Mouse (Mus musculus): ENCODE data around the gene Terb2. TPM values are rescaled to one million over a fixed set of nuclear protein-coding genes. Genes with fewer than 3 reads are reported as not detected.

The Terb2 gene
- total and polyA plus RNA-seq, 2 experiments from 2014 or later: not detected

DNA sequence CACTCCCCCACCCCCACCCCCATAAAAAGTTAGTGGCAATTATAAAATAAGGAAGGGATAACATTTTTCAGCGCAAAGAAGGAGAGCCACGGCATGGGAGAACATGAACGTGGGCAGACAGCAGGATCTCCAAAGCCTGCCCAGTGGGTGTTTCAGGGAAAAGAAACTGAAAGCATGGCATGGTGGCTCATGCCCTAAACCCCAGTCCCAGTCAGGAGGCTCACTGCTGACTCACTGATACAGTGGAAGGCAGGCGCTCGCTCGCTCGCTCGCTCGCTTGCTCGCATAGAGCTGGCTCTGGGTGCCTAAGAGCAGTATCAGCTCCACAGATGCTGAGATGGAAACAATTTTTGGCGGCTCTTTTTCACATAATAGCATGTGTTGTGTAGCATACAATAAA, 21.8 kb upstream of the Terb2 start:
- 87% methylated on average over 11 of the region's 11 CpGs for WGBS
- no peak for ATAC-seq (ENCODE audit: low FRiP score)

GRCm38 (mm10) chr2:122171292-122171691, 14.8 kb upstream of the Terb2 start:
- no peak for TF ChIP-seq CTCF (IDR thresholded peaks at IDR 0.05)
- no peaks in the 10 kb centered on the region for H3K9me3 ChIP-seq (ENCODE audit: low read length)
- H3K9ac ChIP-seq (replicated peaks; ENCODE audit: low read length, poor library complexity, severe bottlenecking): no peak overlapping the region
- H3K4me2 ChIP-seq (ENCODE audit: low read depth, low read length, poor library complexity, severe bottlenecking): no peak overlapping the region
- H3K27ac ChIP-seq (ENCODE audit: low read depth, low read length): no peak overlapping the region
- no peaks in the 10 kb centered on the region for H3K27me3 ChIP-seq (ENCODE audit: insufficient read depth, low read length)
- 87% methylated on average over 6 of the region's 6 CpGs for WGBS
- no peak for DNase-seq (ENCODE audit: low spot score)
- ATAC-seq (ENCODE audit: low FRiP score): no peak
- no peaks in the 10 kb centered on the region for H3K4me1 ChIP-seq (ENCODE audit: insufficient read depth, low read length)
- H3K4me3 ChIP-seq (ENCODE audit: low read depth, low read length): no peak overlapping the region
- H3K36me3 ChIP-seq (ENCODE audit: insufficient read depth, low read length): no peaks in the 10 kb centered on the region

More for the DNA sequence above, 21.8 kb upstream of the Terb2 start:
- DNase-seq (ENCODE audit: low spot score): no peak
- H3K4me2 ChIP-seq (ENCODE audit: low read depth, low read length, poor library complexity, severe bottlenecking): no peak overlapping the region
- H3K36me3 ChIP-seq (ENCODE audit: insufficient read depth, low read length): no peaks in the 10 kb centered on the region
- no peaks in the 10 kb centered on the region for H3K27me3 ChIP-seq (ENCODE audit: insufficient read depth, low read length)
- no peak overlapping the region for H3K9ac ChIP-seq (replicated peaks; ENCODE audit: low read length, poor library complexity, severe bottlenecking)
- no peak for TF ChIP-seq CTCF (IDR thresholded peaks at IDR 0.05)
- H3K27ac ChIP-seq (ENCODE audit: low read depth, low read length): no peak overlapping the region
- H3K9me3 ChIP-seq (ENCODE audit: low read length): no peaks in the 10 kb centered on the region
- no peaks in the 10 kb centered on the region for H3K4me1 ChIP-seq (ENCODE audit: insufficient read depth, low read length)
- no peak overlapping the region for H3K4me3 ChIP-seq (ENCODE audit: low read depth, low read length)

DNA sequence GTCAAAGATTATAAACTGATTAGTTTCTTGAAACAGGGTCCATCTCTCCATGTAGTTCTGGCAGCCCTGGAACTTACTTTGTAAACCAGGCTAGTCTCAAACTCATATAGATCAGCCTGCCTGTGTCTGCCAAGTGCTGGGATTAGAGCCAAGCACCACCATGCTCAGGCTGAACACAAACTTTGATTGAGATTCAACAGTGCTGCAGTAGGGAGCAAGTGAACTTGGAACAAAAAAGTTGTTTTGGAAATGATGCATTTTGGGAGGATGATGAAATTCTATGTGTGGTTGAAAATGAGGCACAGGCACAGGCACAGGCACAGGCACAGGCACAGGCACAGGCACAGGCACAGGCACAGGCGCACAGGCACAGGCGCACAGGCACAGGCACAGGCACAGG, 13.9 kb upstream of the Terb2 start:
- no peaks in the 10 kb centered on the region for H3K27me3 ChIP-seq (ENCODE audit: insufficient read depth, low read length)
- H3K27ac ChIP-seq (ENCODE audit: low read depth, low read length): no peak overlapping the region
- whole genome bisulfite sequencing: 98% methylated on average over 2 of the region's 2 CpGs
- no peak overlapping the region for H3K9ac ChIP-seq (replicated peaks; ENCODE audit: low read length, poor library complexity, severe bottlenecking)
- H3K4me1 ChIP-seq (ENCODE audit: insufficient read depth, low read length): no peaks in the 10 kb centered on the region
- DNase-seq (ENCODE audit: low spot score) (no peak), ATAC-seq (ENCODE audit: low FRiP score) (no peak)
- TF ChIP-seq CTCF (IDR thresholded peaks at IDR 0.05): no peak
- H3K36me3 ChIP-seq (ENCODE audit: insufficient read depth, low read length): no peaks in the 10 kb centered on the region
- H3K9me3 ChIP-seq (ENCODE audit: low read length): no peaks in the 10 kb centered on the region
- no peak overlapping the region for H3K4me2 ChIP-seq (ENCODE audit: low read depth, low read length, poor library complexity, severe bottlenecking)
- H3K4me3 ChIP-seq (ENCODE audit: low read depth, low read length): no peak overlapping the region

GRCm38 (mm10) chr2:122180051-122180822, 5.8 kb upstream of the Terb2 start:
- no peak for DNase-seq (ENCODE audit: low spot score)
- 80% methylated on average over 8 of the region's 8 CpGs for WGBS
- no peak overlapping the region for H3K27ac ChIP-seq (ENCODE audit: low read depth, low read length)

GRCm38 (mm10) chr2:122185086-122185485, 986 bp upstream of the Terb2 start:
- Histone ChIP-seq H3K9me3 (ENCODE audit: low read length) (no peaks in the 10 kb centered on the region), H3K27ac (ENCODE audit: low read depth, low read length) (no peak overlapping the region), H3K36me3 (ENCODE audit: insufficient read depth, low read length) (no peaks in the 10 kb centered on the region), H3K9ac (replicated peaks; ENCODE audit: low read length, poor library complexity, severe bottlenecking) (no peak overlapping the region), H3K4me3 (ENCODE audit: low read depth, low read length) (no peak overlapping the region), H3K27me3 (ENCODE audit: insufficient read depth, low read length) (no peaks in the 10 kb centered on the region), H3K4me2 (ENCODE audit: low read depth, low read length, poor library complexity, severe bottlenecking) (no peak overlapping the region), H3K4me1 (ENCODE audit: insufficient read depth, low read length) (no peaks in the 10 kb centered on the region)
- WGBS: 92% methylated on average over 4 of the region's 4 CpGs
- no peak for ATAC-seq (ENCODE audit: low FRiP score)
- DNase-seq (ENCODE audit: low spot score): no peak
- TF ChIP-seq CTCF (IDR thresholded peaks at IDR 0.05): no peak

More at GRCm38 (mm10) chr2:122180051-122180822, 5.8 kb upstream of the Terb2 start:
- Histone ChIP-seq H3K4me2 (ENCODE audit: low read depth, low read length, poor library complexity, severe bottlenecking) (no peak overlapping the region), H3K4me1 (ENCODE audit: insufficient read depth, low read length) (no peaks in the 10 kb centered on the region), H3K9ac (replicated peaks; ENCODE audit: low read length, poor library complexity, severe bottlenecking) (no peak overlapping the region), H3K27me3 (ENCODE audit: insufficient read depth, low read length) (no peaks in the 10 kb centered on the region), H3K36me3 (ENCODE audit: insufficient read depth, low read length) (no peaks in the 10 kb centered on the region), H3K9me3 (ENCODE audit: low read length) (no peaks in the 10 kb centered on the region), H3K4me3 (ENCODE audit: low read depth, low read length) (no peak overlapping the region)
- no peak for TF ChIP-seq CTCF (IDR thresholded peaks at IDR 0.05)
- ATAC-seq (ENCODE audit: low FRiP score): no peak

DNA sequence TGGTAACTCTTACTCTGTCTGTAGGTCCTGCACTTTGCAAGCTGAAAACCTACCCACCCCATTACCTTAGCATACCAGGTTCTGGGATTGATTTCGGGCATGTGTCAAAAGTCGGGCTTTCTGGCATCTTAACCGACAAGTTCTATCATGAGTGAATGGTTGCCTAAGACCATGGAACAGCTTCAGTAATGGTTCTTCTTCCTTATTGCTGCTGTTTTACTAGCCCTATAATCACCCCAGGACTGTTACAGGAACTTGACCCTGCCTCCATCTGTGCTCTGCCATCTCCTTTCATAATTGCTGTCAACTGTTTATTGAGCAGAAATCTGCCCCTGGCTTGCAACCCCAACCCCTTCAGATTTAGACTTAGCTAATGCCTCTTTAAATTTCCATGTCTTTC, 679 bp downstream of the Terb2 start:
- no peak for DNase-seq (ENCODE audit: low spot score)
- Histone ChIP-seq H3K9ac (replicated peaks; ENCODE audit: low read length, poor library complexity, severe bottlenecking) (no peak overlapping the region), H3K27ac (ENCODE audit: low read depth, low read length) (no peak overlapping the region), H3K4me2 (ENCODE audit: low read depth, low read length, poor library complexity, severe bottlenecking) (no peak overlapping the region), H3K4me1 (ENCODE audit: insufficient read depth, low read length) (no peaks in the 10 kb centered on the region), H3K9me3 (ENCODE audit: low read length) (no peaks in the 10 kb centered on the region), H3K36me3 (ENCODE audit: insufficient read depth, low read length) (no peaks in the 10 kb centered on the region), H3K4me3 (ENCODE audit: low read depth, low read length) (no peak overlapping the region), H3K27me3 (ENCODE audit: insufficient read depth, low read length) (no peaks in the 10 kb centered on the region)
- 98% methylated on average over 3 of the region's 3 CpGs for WGBS
- no peak for TF ChIP-seq CTCF (IDR thresholded peaks at IDR 0.05)
- ATAC-seq (ENCODE audit: low FRiP score): no peak

Measured in midbrain, postnatal 0 days (tissue).